Mouse (Mus musculus) heart, adult 11 months (tissue): ENCODE measurements around the gene Ripk3.
A peak's percentile ranks its signal among the peaks of the same experiment; 100 is the strongest.

ENCODE experiments used
- DNase-seq: peaks from one replicate; pipeline ENCODE4 v3.0.0; 2022

The Ripk3 gene

DNA sequence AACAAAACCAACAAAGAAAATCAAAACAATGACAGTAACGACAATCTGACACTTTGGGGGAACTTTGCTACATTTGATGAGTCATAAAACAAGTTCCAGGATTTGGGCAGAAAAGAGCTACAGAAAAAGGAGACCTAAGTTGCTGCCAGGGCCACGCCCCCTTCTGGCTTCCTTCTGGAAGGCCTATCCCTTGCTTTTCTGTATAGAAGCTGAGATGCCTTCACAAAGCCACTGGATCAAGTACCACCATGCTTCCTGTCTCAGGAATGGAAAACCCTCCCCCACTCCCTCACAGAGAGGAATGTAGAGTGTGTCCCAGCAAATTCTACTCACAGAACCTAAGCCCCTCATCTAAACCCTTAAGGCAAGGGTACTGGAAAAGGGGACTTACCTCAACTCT lies 5.3 kb upstream of the Ripk3 start:
- DNase-seq, result peak; percentile 91

DNA sequence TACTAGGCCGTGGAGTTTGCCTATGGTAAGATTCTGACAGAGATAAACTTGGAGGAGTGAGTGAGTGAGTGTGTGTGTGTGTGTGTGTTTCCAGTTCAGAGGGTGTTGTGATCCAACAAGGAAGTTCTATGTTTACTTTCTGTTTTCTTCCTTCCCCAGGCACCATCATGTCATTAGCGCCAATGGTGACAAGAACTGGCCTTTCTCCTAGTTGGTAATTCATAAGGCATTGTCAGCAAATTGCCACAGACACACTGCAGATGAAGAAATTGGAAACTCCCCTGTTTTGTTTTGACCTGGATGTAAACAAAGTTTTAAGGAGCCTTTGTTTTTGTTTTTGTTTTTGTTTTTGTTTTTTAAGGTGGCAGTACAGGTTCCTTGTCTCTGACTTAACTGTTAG lies 4.8 kb upstream of the Ripk3 start:
- DNase-seq, result no peak

- peak; percentile 83 for DNase-seq
Observed at GRCm38 (mm10) chr14:55787731-55788130, 934 bp downstream of the Ripk3 start.

DNA sequence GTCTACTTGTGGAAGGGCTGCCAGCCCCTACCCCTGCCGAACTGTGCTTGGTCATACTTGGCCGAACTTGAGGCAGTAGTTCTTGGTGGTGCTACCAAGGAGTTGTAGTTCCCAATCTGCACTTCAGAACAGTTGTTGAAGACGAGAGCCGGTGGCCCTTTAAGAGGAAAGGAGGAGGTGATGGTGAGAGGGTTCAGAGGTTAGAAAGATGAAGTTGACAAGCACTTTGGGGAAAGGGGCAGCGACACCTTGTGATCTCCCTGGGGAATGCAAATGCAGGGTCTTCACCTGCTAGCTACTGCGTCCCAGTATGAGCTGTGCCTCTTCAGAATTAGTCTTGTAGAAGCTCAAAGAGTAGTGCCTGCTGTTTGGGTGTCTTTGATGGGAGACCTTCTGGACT lies 3.5 kb downstream of the Ripk3 start:
- peak; percentile 87 for DNase-seq

- peak; percentile 97 for DNase-seq
Observed at GRCm38 (mm10) chr14:55783958-55784235, 4.8 kb downstream of the Ripk3 start, which contains the start of gene Adcy4. Gene Adcy4 (minus strand): TSS chr14:55784095.

DNA sequence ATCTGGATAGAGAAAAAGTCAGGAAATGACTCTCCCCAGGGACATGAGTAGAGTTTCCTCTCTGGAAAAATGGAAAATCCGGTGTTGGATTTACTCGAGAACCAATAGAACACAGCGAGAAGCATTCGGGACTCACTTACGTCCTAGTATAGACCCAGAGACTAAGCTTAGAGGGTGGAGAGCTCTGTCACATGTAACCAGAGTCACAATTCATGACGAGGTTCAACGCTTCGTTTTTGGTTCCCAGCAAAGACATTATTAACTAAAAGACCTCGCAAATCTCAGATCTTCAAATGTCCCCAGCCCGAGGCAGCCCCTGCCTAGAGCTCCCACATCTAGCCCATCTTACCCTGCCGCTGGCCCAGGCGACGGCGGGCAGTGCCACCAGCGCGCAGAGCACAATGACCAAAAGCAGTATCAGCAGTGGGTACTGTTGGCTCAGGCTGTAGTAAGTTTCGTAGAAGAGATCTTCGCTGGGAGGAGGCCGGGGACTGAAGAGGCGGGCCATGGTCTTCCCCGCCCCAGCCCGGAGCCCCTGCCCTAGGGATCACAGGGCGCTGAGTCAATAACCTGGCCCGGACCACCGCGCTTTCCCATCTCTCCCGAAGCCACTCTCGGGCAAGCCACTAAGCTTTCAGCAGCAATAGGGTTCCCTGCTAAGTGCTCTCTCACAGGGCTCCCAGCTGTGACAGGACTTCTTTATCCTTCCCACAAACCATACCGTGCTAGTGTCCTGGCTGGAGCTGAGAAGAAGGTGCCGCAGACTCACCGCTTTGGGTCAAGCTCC lies 5.3 kb downstream of the Ripk3 start:
- DNase-seq, result peak; percentile 97

DNA sequence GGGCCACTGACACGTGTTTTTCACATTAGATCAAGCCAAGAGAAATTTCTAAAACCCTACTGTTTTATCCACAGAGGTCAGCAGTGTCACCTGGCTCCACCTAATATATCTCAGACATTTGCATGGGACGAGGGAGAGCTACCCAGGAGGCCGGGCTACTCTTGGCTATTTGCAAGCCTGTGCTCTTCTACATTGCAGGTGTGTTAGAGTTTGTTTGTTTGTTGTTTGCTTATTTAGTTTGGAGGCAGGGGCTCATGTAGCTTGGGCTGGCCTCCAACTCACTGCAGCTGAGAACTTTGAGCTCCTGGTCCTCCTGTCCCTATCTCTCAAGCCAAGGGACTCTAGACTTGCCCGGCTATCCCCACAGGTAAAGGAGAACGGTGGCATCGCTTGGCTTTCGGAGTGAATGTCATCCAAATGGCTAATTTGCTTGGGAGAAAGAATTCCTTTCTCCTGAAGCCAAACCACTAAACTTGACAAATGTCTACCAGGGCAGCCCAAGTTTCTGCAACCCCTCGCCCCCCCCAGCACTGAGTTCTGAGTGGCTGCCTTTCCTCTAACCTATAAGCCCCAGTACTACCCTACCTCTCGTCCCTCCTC lies 6.2 kb downstream of the Ripk3 start:
- peak; percentile 93 for DNase-seq

- peak; percentile 97 for DNase-seq
Observed at GRCm38 (mm10) chr14:55781310-55781709, 7.4 kb downstream of the Ripk3 start.

DNA sequence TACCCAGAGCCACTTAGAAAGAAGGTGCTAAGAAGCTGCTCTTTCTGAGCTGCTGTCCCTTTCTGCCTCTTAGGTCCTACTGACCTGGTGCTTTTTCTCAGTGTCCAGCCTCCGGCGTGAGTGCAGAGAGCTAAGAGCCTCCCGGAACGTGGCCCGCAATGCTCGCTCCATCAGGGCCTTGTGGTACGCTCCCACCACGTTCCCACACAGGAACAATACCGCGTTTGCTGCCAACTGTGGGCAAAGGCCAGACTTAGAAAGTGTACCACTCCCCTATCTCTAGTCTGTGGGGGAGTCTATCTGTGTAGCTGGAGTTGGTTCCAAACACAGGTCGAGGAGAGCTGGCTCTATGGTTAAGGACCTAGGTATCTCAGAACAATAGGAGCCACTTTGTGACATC lies 7.9 kb downstream of the Ripk3 start:
- peak; percentile 92 for DNase-seq

- peak; percentile 90 for DNase-seq
Observed at GRCm38 (mm10) chr14:55779656-55780055, 9.0 kb downstream of the Ripk3 start.

- peak; percentile 86 for DNase-seq
Observed at GRCm38 (mm10) chr14:55778686-55779085, 10.0 kb downstream of the Ripk3 start.

DNA sequence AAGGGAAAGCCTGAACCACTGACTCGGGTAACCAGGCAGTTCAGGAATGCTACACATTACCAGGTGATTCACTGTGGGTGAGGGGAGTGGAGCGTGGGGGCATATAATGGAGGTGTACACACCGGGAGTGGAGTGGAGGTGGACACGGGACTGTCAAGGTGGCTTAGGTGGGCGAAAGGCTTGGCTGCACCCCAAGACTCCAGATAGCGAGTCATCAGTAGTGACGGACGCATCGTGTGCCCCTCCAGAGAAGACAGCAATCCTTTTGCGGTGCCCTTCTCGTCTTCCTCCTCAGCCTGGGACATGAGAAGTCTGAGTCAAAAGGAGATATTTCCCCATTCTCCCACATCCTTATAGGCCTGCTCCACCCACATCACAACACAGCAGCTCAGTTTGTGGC lies 10.9 kb downstream of the Ripk3 start:
- DNase-seq, result peak; percentile 87

GRCm38 (mm10) chr14:55777176-55777575 lies 11.5 kb downstream of the Ripk3 start:
- peak; percentile 80 for DNase-seq

GRCm38 (mm10) chr14:55776711-55777110 lies 12.0 kb downstream of the Ripk3 start:
- DNase-seq, result peak; percentile 92

- no peak for DNase-seq
Observed at GRCm38 (mm10) chr14:55769087-55769703, 19.5 kb downstream of the Ripk3 start.

DNA sequence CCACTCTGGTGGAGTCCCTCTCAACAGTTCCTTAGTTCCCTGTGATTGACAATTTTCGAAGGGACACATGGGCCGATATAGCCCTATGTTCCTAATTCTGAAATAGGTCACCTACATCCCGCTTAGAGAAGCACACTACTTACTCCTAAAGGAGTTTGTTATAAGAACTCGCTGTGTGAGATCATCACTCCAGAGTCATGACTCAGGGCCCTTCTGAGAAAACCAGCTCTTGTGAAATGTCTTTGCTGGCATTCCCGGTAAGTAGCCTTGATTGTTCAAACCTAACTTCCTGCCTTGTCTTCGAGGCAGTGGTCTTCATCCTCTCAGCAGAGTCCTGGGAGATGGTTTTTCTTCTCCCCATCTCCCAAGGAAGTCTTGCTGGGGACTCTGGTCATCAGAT lies 20.1 kb downstream of the Ripk3 start:
- DNase-seq, result no peak

DNA sequence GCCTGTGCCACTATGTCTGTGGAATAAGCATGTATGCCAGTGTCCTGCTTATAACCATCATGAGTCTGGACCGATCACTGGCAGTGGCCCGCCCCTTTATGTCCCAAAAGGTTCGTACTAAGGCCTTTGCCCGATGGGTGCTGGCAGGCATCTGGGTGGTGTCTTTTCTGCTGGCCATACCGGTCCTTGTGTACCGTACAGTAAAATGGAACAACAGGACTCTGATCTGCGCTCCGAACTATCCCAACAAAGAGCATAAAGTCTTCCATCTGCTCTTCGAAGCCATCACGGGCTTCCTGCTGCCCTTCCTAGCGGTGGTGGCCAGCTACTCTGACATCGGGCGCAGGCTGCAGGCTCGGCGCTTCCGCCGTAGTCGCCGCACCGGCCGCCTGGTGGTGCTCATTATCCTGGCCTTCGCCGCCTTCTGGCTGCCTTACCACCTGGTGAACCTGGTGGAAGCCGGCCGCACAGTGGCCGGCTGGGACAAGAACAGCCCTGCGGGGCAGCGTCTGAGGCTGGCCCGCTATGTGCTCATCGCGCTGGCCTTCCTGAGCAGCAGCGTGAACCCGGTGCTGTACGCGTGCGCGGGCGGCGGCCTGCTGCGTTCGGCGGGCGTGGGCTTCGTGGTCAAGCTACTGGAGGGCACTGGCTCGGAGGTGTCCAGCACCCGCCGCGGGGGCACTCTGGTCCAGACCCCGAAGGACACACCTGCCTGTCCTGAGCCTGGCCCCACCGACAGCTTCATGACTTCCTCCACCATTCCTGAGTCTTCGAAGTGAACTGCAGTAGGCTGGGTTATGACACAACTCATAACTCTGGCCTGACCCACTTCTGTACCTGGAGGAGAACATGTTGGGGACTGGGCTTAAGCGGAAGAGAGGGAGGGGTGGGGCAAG lies 20.9 kb downstream of the Ripk3 start:
- peak; percentile 93 for DNase-seq

DNA sequence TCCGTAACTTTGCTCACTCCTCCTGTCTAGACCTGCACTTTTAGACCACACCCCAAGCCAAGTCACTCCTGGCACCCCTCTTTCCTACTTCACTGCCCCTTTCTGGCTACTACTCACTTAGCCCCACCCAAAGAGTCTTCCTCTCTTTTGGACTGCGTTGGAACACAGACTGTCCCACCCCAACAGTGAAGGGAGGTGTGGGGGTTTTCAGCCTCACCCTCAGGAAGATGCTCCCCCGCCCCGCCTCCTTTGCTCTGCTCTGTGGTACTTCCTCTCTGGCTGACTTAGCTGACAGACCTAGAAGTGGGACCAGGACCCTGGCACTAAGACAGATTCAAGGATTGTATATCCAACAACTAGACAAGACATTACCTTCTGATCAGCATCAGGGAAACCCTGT lies 23.0 kb downstream of the Ripk3 start, which contains the start of gene Ltb4r1:
Gene Ltb4r1, plus strand, starts transcription at position 267 of the 400 bp plus-strand sequence.
- DNase-seq, result no peak

DNA sequence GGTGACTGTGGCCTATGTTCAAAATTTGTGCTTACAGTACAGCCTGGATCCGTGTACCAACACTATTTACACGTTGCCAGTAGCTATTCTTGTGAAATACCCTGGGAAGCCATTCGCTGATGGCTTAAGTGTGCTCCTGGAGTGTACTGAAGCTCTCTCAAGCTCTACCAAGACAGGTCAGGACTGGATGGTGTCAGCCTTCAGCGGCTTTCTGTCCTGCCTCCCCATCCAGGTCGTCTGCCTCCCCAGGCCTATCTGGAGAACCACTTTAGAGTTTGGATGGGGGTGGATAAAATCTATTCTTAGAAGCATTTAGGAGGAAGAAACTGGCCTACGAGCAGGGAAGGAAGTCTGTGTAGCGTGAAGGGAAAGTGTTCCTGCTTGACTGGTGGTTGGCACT lies 25.5 kb downstream of the Ripk3 start:
- peak; percentile 96 for DNase-seq

DNA sequence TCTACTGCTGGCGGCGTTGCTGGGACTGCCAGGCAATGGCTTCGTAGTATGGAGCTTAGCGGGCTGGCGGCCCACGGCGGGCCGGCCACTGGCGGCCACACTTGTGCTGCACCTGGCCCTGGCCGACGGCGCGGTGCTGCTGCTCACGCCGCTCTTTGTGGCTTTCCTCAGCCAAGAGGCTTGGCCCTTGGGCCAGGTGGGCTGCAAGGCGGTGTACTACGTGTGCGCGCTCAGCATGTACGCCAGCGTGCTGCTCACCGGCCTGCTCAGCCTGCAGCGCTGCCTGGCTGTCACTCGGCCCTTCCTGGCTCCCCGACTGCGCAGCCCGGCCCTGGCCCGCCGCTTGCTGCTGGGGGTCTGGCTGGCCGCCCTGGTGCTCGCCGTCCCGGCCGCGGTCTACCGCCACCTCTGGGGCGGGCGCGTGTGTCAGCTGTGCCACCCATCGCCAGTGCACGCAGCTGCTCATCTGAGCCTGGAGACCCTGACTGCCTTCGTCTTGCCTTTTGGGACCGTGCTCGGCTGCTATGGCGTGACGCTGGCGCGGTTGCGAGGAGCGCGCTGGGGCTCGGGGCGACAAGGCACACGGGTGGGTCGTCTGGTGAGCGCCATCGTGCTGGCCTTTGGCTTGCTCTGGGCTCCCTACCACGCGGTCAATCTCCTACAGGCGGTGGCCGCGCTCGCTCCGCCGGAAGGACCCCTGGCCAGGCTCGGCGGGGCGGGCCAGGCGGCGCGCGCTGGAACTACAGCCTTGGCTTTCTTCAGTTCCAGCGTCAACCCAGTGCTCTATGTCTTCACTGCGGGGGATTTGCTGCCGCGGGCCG lies 26.5 kb downstream of the Ripk3 start:
- DNase-seq, result peak; percentile 97

GRCm38 (mm10) chr14:55761163-55761562 lies 27.5 kb downstream of the Ripk3 start, which contains the start of gene Ltb4r2:
Gene Ltb4r2 (plus strand): TSS chr14:55761428.
- peak; percentile 90 for DNase-seq

DNA sequence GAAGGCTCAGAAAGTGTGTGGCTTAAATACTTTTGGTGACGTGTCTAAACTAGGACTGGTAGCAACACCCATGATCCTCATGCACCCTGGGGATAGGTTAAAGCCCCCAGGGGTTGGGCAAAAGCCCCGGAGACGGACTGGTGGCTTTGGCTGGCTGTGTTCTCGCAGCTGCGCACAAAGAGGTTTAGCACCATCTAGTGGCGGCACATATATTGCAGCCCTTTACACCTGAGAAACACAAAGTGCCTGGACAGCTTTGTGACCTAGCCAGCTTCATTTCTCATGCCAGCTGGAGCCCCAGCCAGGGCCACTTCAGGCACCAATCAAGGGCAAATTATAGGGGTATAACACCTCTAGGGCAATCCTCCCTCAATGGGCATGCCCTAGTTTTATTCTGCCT lies 28.5 kb downstream of the Ripk3 start:
- peak; percentile 97 for DNase-seq
